Mouse (Mus musculus) liver, embryonic 13.5 days (tissue): Measurements from ENCODE around the gene Cdc37l1. TPM values are rescaled to one million over a fixed set of nuclear protein-coding genes. Genes with fewer than 3 reads are reported as not detected.
A peak's percentile ranks its signal among the peaks of the same experiment; 100 is the strongest.

ENCODE experiments used
- ATAC-seq: fragments of 200-750 bp; cut with Nextera tagmentation; 2 replicates; pipeline ENCODE4 v1.8.0; 2017; ENCODE audit warnings: low read depth, mild to moderate bottlenecking, moderate number of reproducible peaks, moderate library complexity
- DNase-seq: peaks from one replicate; pipeline ENCODE4 v3.0.0; 2022
- H3K27ac ChIP-seq: fragments of 300-500 bp; sonication (generic); 2 replicates; pipeline ENCODE4 v1.5.1; 2015; ENCODE audit warnings: moderate library complexity, mild to moderate bottlenecking, inconsistent platforms
- H3K27me3 ChIP-seq: fragments of 300-500 bp; sonication (generic); 2 replicates; pipeline ENCODE4 v1.6.1; 2015; ENCODE audit warnings: mild to moderate bottlenecking, inconsistent platforms
- H3K36me3 ChIP-seq: fragments of 300-500 bp; sonication (generic); 2 replicates; pipeline ENCODE4 v1.6.1; 2015; ENCODE audit warnings: mild to moderate bottlenecking, inconsistent platforms
- H3K4me1 ChIP-seq: fragments of 300-500 bp; sonication (generic); replicated peaks from 2 replicates; pipeline ENCODE4 v1.6.1; 2015; ENCODE audit warnings: inconsistent platforms
- H3K4me2 ChIP-seq: fragments of 300-500 bp; sonication (generic); 2 replicates; pipeline ENCODE4 v1.6.1; 2015; ENCODE audit warnings: inconsistent platforms, mild to moderate bottlenecking, moderate library complexity
- H3K4me3 ChIP-seq: fragments of 300-500 bp; sonication (generic); replicated peaks from 2 replicates; pipeline ENCODE4 v1.5.1; 2015; ENCODE audit warnings: mild to moderate bottlenecking, inconsistent platforms
- H3K9ac ChIP-seq: fragments of 300-500 bp; sonication (generic); 2 replicates; pipeline ENCODE4 v1.6.1; 2015; ENCODE audit warnings: mild to moderate bottlenecking, inconsistent platforms
- H3K9me3 ChIP-seq: fragments of 300-500 bp; sonication (generic); replicated peaks from 2 replicates; pipeline ENCODE4 v1.6.1; 2016; ENCODE audit warnings: inconsistent platforms
- WGBS: fragments of 180-500 bp; shearing (Covaris S2); methylation state at CpG from one replicate; pipeline ENCODE4 v1.1.7; 2015; ENCODE audit not compliant: insufficient replicate concordance; 5-methylcytosine and 5-hydroxymethylcytosine counted together
- polyA plus RNA-seq: library from polyadenylated mRNA; unstranded; fragments of >200 nt; fragmentation: Nextera tagmentation; extraction: Ambion mirVana; gene quantifications from 2 replicates; pipeline ENCODE4 v1.2.1, GENCODE M21; 2015

Gene Cdc37l1
- polyA plus RNA-seq, 1 experiment from 2014 or later, result 10.4 TPM

DNA sequence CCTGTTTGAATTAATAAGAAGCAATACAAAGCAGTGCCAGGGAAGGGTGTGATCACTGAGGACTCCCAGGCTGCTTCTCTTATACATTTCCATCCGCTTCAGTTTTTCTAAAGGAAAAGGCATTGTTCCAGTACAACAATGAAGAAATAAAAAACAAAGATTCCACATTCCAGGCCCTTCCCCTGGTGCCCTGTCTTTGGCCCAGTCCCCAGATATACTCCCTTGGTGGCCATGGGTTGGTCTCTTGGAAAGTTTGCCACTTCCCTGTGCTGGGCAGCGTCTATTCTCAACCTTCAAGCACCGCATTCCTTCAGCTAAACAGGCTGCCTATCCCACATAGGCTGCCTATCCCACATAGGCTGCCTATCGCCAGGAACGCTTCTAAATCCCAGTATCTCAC lies 46.9 kb downstream of the Cdc37l1 start:
- WGBS, result 89% methylated on average over 5 of the region's 5 CpGs
- Histone ChIP-seq H3K27me3 (no peaks in the 10 kb centered on the region), H3K36me3 (peaks cover 53% of the 10 kb centered on the region), H3K27ac (no peak overlapping the region), H3K4me3 (no peak overlapping the region), H3K9ac (no peak overlapping the region), H3K4me1 (peaks cover 4% of the 10 kb centered on the region; the same call in 1 of the 2 replicates), H3K9me3 (peaks cover 4% of the 10 kb centered on the region; the same call in 1 of the 2 replicates), H3K4me2 (no peak overlapping the region)
- ATAC-seq, result no peak
- DNase-seq, result no peak

DNA sequence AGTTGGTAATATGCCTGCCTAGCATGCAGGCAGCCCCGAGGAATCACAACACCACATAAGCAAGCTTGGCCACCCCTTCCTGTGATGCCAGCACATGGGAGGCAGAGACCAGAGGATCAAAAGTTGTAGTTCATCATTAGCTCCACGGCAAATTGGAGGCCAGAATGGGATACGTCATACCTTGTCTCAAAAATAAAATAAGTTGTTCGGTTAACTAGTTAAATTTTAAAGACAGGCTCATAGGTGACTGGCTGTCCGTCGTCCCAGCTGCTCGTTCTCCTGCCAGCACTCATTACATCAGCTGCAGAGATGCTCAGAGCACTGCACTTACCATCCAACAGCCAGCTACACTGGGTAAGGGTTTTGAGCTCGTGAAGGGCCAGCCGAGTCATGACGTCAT lies 47.4 kb downstream of the Cdc37l1 start:
- Histone ChIP-seq H3K4me2 (no peak overlapping the region), H3K27me3 (no peaks in the 10 kb centered on the region), H3K36me3 (peaks cover 49% of the 10 kb centered on the region), H3K4me3 (no peak overlapping the region), H3K9me3 (peaks cover 4% of the 10 kb centered on the region; the same call in 1 of the 2 replicates), H3K27ac (no peak overlapping the region), H3K4me1 (peaks cover under 1% of the 10 kb centered on the region; the same call in 1 of the 2 replicates), H3K9ac (no peak overlapping the region)
- DNase-seq (no peak), ATAC-seq (no peak)
- 88% methylated on average over 10 of the region's 10 CpGs for WGBS

DNA sequence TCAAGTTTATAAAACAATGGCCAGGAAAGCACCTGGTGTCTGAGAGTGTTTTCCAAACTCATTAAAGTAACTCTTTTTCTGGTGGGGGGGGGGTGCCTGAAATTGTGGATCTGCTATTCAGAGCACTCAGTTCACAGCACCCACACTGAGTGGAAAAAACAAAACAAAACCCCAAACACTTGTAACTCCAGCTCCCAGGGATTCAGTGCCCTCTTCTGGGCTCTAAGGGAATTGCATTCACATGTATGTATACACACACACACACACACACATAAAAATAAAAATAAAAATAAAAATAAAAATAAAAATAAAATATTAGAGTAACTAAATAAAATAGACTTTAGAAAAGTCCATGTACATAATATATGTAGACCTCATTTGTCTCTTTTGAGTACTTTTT lies 49.2 kb downstream of the Cdc37l1 start:
- H3K4me3 ChIP-seq, result no peak overlapping the region

DNA sequence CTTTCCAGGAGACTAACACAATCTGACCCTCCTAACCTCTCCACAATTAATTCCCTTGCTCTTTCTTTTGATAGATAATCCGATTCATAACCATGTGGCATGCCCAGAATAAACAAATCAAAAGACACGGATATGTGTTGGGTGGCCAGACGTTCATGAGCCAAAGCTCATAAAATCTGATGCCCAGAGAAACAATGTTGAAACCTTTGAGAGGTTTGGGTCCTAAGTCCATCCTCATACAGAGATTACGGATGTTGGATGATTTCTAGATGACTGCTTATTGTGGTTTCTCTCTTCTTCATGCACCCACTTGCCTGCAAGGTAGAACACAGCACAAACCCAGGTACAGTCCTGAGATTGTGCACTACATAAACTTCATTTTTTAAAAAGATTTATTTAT lies 50.1 kb downstream of the Cdc37l1 start:
- Histone ChIP-seq H3K4me1 (peaks cover under 1% of the 10 kb centered on the region), H3K36me3 (peaks cover 43% of the 10 kb centered on the region), H3K4me2 (no peak overlapping the region), H3K27me3 (no peaks in the 10 kb centered on the region), H3K27ac (no peak overlapping the region), H3K9me3 (peaks cover 4% of the 10 kb centered on the region; the same call in 1 of the 2 replicates), H3K9ac (no peak overlapping the region), H3K4me3 (no peak overlapping the region)
- ATAC-seq, result no peak
- 82% methylated on average over 4 of the region's 4 CpGs for WGBS
- no peak for DNase-seq

More for the DNA sequence above, 49.2 kb downstream of the Cdc37l1 start:
- Histone ChIP-seq H3K9me3 (peaks cover 4% of the 10 kb centered on the region; the same call in 1 of the 2 replicates), H3K4me2 (no peak overlapping the region), H3K27me3 (no peaks in the 10 kb centered on the region), H3K9ac (no peak overlapping the region), H3K36me3 (peaks cover 47% of the 10 kb centered on the region), H3K27ac (no peak overlapping the region), H3K4me1 (no peaks in the 10 kb centered on the region; the same call in 1 of the 2 replicates)
- ATAC-seq, result no peak
- DNase-seq, result no peak

DNA sequence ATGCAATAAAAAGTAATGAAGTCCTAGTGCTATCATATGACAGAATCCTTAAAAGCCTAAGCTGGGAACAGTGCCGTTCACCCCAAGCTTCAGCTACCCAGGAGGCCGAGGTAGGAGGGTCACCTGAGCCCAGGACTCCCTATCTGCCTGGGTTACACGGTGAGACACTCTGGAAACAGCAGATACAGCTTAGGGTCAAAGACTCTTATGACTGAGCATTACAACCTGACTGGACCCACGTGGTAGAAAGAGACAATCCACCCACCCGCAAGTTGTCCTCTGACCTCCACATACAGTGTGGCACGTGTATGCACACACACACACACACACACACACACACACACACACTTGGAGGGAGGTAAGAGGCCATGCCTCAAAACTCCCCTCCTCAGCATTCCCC lies 52.0 kb downstream of the Cdc37l1 start:
- Histone ChIP-seq H3K4me3 (no peak overlapping the region), H3K27ac (no peak overlapping the region), H3K9me3 (peaks cover 4% of the 10 kb centered on the region; the same call in 1 of the 2 replicates), H3K4me1 (peaks cover 19% of the 10 kb centered on the region), H3K9ac (no peak overlapping the region), H3K27me3 (no peaks in the 10 kb centered on the region), H3K36me3 (peaks cover 25% of the 10 kb centered on the region), H3K4me2 (no peak overlapping the region)
- no peak for DNase-seq
- WGBS, result 74% methylated on average over 6 of the region's 6 CpGs
- ATAC-seq, result no peak

DNA sequence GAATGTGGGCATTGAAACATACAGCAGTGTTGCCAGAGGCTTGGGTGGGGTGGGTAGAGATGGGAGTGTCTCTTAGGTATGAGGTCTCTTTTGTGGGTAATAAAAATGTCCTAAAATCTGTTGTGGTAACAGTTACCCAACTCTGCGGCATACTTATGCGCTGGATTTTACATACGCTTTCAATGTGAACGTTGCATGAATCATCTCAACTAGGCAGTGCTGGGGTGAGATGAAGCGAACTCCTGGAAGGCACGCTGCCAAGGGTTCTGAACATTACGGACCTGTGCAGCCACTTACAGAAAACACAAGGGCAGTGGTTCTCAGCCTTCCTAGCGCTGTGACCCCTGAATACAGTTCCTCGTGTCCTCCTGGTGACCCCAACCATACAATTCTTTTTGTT lies 52.5 kb downstream of the Cdc37l1 start:
- peaks cover 20% of the 10 kb centered on the region for H3K36me3 ChIP-seq
- ATAC-seq (no peak), DNase-seq (no peak)
- no peak overlapping the region for H3K9ac ChIP-seq
- H3K27ac ChIP-seq, result no peak overlapping the region
- 87% methylated on average over 9 of the region's 9 CpGs for WGBS
- H3K4me2 ChIP-seq, result no peak overlapping the region
- no peak overlapping the region for H3K4me3 ChIP-seq
- H3K27me3 ChIP-seq, result no peaks in the 10 kb centered on the region
- H3K4me1 ChIP-seq, result peaks cover 21% of the 10 kb centered on the region
- peaks cover 4% of the 10 kb centered on the region; the same call in 1 of the 2 replicates for H3K9me3 ChIP-seq

DNA sequence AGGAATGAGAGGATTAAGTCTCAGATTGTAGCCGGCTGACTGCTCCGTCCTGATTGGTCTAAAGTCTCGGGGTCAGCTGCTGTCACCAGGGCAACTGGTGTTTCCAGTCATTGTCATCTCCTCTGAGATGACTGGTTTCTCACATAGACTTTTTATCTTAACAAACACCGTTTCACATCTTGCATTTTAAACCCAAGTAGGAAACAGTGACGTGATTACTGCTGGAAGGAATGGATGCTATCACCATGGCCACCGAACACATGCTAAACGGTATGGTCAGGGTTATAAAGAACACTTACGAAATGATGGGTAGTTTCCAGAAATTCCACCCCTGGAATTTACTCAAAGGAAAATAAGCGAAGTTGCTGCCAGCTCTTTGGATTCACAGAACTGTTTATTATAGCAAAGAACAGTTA lies 54.2 kb downstream of the Cdc37l1 start:
- ATAC-seq, result no peak
- 63% methylated on average over 9 of the region's 9 CpGs for WGBS

DNA sequence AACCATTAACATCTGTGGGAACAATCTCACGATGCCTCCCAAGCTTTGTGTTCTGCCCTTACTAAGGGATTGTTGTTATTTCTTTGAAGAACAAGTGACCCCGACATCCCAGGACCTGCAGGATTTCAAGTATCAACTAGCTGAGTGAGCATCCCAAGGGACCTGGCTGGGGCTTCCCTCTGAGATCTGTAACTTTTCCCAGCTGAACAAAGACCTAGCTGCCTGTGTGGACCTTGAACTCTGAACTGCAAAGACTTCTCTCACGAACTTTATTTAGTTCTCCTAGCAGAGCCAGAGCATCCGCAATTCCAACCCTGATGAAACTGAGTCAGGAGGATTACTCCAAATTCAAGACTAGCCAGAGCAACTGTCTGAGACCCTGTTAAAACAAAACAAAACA lies 55.2 kb downstream of the Cdc37l1 start:
- no peak for ATAC-seq
- no peak for DNase-seq
- peaks cover under 1% of the 10 kb centered on the region; the same call in 1 of the 2 replicates for H3K36me3 ChIP-seq
- peaks cover 45% of the 10 kb centered on the region for H3K4me1 ChIP-seq
- H3K27ac ChIP-seq, result no peak overlapping the region
- H3K4me2 ChIP-seq, result peak overlapping the region; percentile 3; the same call in 1 of the 2 replicates
- no peaks in the 10 kb centered on the region for H3K27me3 ChIP-seq
- H3K9ac ChIP-seq, result no peak overlapping the region
- H3K9me3 ChIP-seq, result no peaks in the 10 kb centered on the region
- H3K4me3 ChIP-seq, result no peak overlapping the region
- WGBS, result 73% methylated on average over 4 of the region's 4 CpGs

More for the DNA sequence above, 54.2 kb downstream of the Cdc37l1 start:
- no peak for DNase-seq
- Histone ChIP-seq H3K9ac (no peak overlapping the region), H3K9me3 (peaks cover 3% of the 10 kb centered on the region; the same call in 1 of the 2 replicates), H3K4me3 (no peak overlapping the region), H3K36me3 (peaks cover 10% of the 10 kb centered on the region), H3K4me1 (peaks cover 36% of the 10 kb centered on the region), H3K27me3 (no peaks in the 10 kb centered on the region), H3K27ac (no peak overlapping the region), H3K4me2 (no peak overlapping the region)

DNA sequence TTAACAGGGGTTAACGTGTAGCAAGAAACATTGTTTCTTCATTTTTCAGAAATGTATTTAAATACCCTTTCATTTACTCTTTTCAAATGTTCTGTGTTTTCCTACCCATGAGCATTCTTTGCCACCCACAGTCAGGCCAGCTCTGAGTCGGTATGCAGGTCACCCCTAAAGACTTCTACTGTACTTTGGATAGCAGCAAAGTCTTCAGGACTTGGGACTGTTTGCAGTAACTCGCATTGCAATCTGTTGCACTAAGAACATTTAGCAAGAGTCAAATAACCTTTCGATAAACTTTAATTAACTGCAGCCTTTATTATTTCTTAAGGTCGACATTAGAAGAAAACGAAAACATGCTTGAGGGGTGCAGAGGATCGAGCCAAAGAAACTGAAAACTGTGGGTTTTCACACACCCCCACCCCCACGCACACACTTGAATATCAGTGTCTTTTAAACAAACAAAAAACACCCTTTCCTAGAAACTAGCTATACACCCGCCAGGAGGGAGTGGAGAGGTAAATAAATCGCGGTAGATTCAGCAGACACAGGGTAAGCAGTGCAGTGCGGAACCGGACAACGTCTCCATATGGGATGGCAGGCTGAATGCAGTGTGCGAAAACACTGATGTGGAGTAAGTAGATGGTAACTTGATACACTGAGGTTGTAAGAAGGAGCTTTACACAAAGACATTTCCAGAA lies 56.0 kb downstream of the Cdc37l1 start:
- no peaks in the 10 kb centered on the region for H3K36me3 ChIP-seq
- H3K9me3 ChIP-seq, result no peaks in the 10 kb centered on the region
- 0 out of 2 replicates have a peak overlapping the region, but pooled peaks have one; percentile 31 for H3K27ac ChIP-seq
- H3K4me2 ChIP-seq, result peak overlapping the region; percentile 90
- peak overlapping the region; percentile 96 for H3K9ac ChIP-seq
- peak overlapping the region; percentile 87 for H3K4me3 ChIP-seq
- no peaks in the 10 kb centered on the region for H3K27me3 ChIP-seq
- H3K4me1 ChIP-seq, result peaks cover 47% of the 10 kb centered on the region
- no peak for DNase-seq
- 49% methylated on average over 15 of the region's 15 CpGs for WGBS
- no peak for ATAC-seq

DNA sequence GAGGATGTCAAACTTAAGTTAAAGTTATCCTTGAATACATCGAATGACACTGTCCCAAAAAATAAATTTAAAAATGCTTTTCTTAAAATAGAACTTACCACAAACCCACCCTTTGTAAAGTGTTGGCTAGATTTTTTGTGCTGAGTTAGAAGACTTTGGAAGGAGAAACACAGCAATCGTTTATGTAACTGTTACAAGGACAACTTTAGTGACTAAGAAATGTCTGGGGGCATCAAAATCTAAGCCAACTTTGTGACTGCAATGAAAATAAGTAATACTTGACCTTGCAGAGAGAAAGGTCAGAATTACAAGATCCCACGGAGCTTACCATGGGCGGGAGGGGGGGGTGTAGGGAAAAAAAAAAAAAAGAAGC lies 56.8 kb downstream of the Cdc37l1 start:
- peak overlapping the region; percentile 90 for H3K4me2 ChIP-seq
- WGBS, result 11% methylated on average over 4 of the region's 4 CpGs
- peaks cover 56% of the 10 kb centered on the region for H3K4me1 ChIP-seq
- peak overlapping the region; percentile 87 for H3K4me3 ChIP-seq
- no peaks in the 10 kb centered on the region for H3K27me3 ChIP-seq
- peak overlapping the region; percentile 96 for H3K9ac ChIP-seq
- H3K36me3 ChIP-seq, result no peaks in the 10 kb centered on the region
- peak overlapping the region; percentile 76 for H3K27ac ChIP-seq
- no peak for DNase-seq
- no peak for ATAC-seq
- no peaks in the 10 kb centered on the region for H3K9me3 ChIP-seq

DNA sequence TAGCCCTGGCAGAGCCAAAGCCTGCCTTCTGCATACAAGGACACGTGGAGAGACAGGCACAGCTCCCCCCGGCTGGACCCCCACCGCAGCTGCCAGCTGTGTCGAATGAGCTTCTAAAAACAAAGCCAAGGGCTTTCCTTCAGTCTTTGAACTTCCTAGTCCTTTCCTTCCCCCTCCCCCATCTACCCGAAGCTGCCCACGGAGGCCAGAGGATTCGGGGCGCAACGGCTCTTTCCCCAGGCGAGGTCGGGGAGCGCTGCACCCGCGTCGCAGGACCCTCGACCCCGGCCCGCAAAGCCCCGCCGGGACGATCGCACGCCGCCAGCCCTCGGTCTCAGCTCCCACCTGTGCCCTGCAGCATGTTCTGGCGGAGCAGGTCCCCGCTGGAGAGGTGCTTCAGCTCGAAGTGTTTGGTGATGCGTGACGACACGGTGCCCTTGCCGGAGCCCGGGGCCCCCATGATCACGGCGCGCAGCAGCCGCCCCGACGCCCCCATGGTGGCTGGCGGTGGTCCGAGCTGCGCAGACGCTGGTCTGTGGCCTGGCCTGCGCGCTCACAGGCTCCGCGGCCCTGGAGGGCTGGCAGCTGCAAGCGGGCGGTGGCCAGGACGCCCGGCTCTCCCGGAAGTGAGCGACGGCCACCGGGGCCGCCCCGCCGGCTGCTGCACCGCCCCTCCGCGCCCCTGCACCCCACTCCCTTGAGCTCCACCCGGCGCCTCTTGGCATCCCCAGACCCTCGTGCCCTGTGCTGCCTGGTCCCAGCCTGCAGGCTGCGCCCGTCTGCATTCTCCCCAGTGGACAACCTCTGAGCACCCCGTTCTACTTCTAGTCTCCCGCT lies 57.4 kb downstream of the Cdc37l1 start, which contains the start of gene Ak3:
Ak3 (minus strand) TSS at position 628 of the 837 bp plus-strand sequence.
- peaks cover 62% of the 10 kb centered on the region for H3K4me1 ChIP-seq
- peak within 1 kb of the TSS; percentile 76 for H3K27ac ChIP-seq
- H3K27me3 ChIP-seq, result no peaks in the 10 kb centered on the region
- H3K4me3 ChIP-seq, result peak within 1 kb of the TSS; percentile 87
- peak within 1 kb of the TSS; percentile 96 for H3K9ac ChIP-seq
- H3K4me2 ChIP-seq, result peak within 1 kb of the TSS; percentile 90
- DNase-seq, result peak; percentile 69
- H3K9me3 ChIP-seq, result no peaks in the 10 kb centered on the region
- WGBS, result under 1% methylated on average over 67 of the region's 68 CpGs
- ATAC-seq, result peak; percentile 94
- H3K36me3 ChIP-seq, result no peaks in the 10 kb centered on the region
